Mouse (Mus musculus) telencephalon, adult 2 months (tissue): ENCODE results near the gene L2hgdh.
"Not testable (repeated sequence)": the region's sequence is repeated elsewhere in the genome, so short reads cannot be mapped to it uniquely, and the experiment has no call there.

Source experiments
- DNase-seq: peaks from one replicate; pipeline ENCODE4 v3.0.0-alpha.2; 2011; ENCODE audit warnings: low read depth, low spot score

Gene L2hgdh

GRCm38 (mm10) chr12:69674176-69674575 is 50.5 kb downstream of the L2hgdh start:
- no peak for DNase-seq

GRCm38 (mm10) chr12:69666721-69667120 is 58.0 kb downstream of the L2hgdh start:
- no peak for DNase-seq

DNA sequence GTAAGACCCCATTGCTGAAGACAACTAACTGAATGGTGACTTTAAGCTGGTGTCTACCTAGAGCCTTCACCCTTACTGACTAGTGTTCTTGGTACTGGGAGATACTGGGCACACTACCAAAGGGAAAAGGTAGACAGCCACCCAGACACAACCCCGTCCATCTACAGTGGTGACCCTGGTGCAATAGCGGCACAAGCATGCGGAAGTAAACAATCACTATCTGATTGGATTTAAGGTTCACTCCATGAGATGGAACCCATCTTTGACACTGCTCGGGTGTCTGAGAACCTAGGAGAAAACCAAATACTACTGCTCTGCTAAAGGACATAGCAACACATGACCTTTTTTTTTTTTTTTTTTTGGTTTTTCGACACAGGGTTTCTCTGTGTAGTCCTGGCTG is 63.0 kb downstream of the L2hgdh start:
- no peak for DNase-seq

DNA sequence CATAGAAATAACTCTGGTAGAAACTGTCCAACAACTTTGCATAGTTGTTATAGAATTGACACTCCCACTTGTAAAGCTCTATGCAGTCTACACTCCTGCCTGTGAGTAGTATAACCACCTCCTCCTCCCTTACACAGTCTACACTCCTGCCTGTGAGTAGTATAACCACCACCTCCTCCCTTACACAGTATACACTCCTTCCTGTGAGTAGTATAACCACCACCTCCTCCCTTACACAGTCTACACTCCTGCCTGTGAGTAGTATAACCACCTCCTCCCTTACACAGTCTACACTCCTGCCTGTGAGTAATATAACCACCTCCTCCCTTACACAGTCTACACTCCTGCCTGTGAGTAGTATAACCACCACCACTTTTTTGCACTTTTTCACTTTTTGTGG is 70.7 kb downstream of the L2hgdh start:
- DNase-seq = not testable (repeated sequence)

- DNase-seq = no peak
Measured at GRCm38 (mm10) chr12:69649511-69649910, 75.2 kb downstream of the L2hgdh start.

DNA sequence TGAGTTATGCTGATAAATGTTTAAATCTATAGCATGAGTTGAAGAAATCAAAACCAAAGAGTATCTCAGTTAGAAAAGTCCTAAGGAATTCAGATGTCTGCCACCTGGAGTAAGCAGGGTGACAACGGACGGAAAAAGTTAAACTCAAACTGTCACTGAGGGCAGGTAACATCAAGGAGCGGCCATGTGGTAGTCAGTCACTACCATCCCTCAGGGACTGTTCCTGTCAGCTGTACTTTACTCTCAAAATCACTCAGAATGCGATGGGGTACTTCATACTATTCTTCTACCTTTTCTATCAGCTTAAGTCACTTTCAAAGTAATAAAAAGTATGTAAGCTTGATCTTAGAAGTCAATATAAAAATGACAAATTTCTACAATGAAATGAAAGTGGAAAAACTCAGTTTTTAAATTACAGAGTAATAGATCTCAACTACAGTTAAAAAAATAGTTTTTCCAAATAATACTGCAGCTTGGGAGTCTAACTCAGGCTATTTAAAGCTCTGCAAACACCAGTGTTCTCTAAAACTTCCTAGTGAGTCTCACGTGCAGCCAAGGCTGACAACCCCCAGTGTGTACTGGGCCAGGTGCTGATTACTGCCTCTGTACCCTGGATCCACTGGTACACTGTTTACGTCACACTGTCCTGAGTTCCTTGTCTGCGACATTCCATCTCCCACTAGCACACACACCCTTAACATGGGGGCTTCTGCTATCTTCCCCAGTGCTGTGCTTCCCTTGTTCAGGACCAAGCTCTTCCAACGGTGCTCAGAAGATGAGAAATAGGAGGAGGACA is 78.7 kb downstream of the L2hgdh start:
- no peak for DNase-seq

GRCm38 (mm10) chr12:69644877-69645276 is 79.8 kb downstream of the L2hgdh start:
- peak; percentile 60 for DNase-seq

- no peak for DNase-seq
Measured at GRCm38 (mm10) chr12:69642877-69643276, 81.8 kb downstream of the L2hgdh start.
